In the genomic region with DNA sequence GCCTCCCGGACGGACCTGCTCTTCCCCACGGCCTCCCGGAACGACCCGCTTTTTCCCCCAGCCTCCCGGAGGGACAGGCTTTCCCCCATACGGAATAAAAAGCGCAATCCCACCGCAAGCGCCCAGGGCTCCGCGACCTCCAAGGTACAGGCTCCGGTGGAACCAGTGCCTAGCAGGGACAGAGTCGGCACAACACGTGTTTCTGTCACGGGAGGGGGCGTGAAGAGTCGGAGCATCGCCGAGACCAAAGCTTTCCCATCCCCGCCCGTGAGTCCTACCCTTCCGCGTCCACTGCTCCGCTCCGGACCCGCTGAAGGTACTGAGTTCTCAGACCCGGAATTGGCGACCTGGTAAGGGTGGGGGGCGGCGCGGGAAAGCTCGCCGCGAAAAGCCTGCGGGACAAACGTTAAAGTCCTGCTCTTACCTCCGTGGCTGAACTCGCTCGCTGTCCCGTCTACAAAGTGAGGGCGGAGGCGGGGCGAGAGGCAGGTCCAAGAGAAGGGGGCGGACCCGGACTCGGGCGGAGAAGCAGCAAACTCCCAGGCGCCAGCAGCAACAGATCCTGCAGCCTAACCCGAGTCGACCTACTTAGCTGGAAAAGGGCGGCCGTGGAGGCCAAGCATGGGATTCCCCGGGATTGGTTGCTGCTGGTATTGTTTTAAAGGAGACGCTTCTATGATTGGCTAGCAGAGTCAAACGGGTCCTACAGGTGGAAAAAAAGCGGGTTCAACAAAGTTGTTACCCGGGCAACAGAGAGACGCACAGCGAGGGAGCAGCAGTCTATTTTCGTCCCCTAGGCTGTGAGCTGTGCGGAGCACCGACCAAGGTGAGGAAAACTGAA, we compare ENCODE assay signal across 9 mouse cellular contexts. TPM values are rescaled to one million over a fixed set of nuclear protein-coding genes. Genes with fewer than 3 reads are reported as not detected.
A peak's percentile ranks its signal among the peaks of the same experiment; 100 is the strongest.
DNase-seq lines count a peak whose midpoint lies in the region; ATAC-seq and TF ChIP-seq lines count a peak whose summit lies in the region.
"Had no signal": no experiment of that assay in that cellular context is flagged by ENCODE, and none has a peak within 500 bp of the region (broad histone marks: within the 10 kb centered on the region; RNA-seq: fewer than 3 reads in every experiment).

A gene (minus strand): TSS at position 578 of the 841 bp plus-strand sequence.
A gene (plus strand): TSS at position 745 of the 841 bp plus-strand sequence.

- no peak for TF ChIP-seq EP300 in ES-Bruce4 (IDR thresholded peaks at IDR 0.05; ENCODE audit: insufficient read depth, low read depth, low read length)

- 37% methylated on average over 64 of the region's 64 CpGs for WGBS in embryonic facial prominence, embryonic 13.5 days
- WGBS in heart, embryonic 13.5 days, result 14% methylated on average over 64 of the region's 64 CpGs
- 31% methylated on average over 59 of the region's 64 CpGs for WGBS in kidney, embryonic 15.5 days

- ATAC-seq in embryonic facial prominence, embryonic 13.5 days (ENCODE audit: insufficient number of reproducible peaks, insufficient read depth, low FRiP score, low TSS enrichment, low read depth), result peak; percentile 78
- no peak for ATAC-seq in heart, embryonic 13.5 days (ENCODE audit: extremely low read depth, insufficient number of reproducible peaks, low FRiP score, low TSS enrichment)
- peak; percentile 90 for ATAC-seq in kidney, embryonic 15.5 days (replicated peaks; ENCODE audit: low FRiP score)
- ATAC-seq in monocyte, adult 5-6 weeks (replicated peaks; ENCODE audit: insufficient number of reproducible peaks, low FRiP score, low TSS enrichment, poor library complexity, severe bottlenecking), result no peak

- TF ChIP-seq CTCF in ES-Bruce4 (IDR thresholded peaks at IDR 0.05; ENCODE audit: low read depth, low read length), result no peak

- H3K36me3 ChIP-seq in ES-Bruce4 (ENCODE audit: control insufficient read depth, insufficient read depth, low read length, poor library complexity, severe bottlenecking), result no peaks in the 10 kb centered on the region
- H3K36me3 ChIP-seq in embryonic facial prominence, embryonic 13.5 days, result no peaks in the 10 kb centered on the region
- H3K36me3 ChIP-seq in heart, embryonic 13.5 days, result no peaks in the 10 kb centered on the region
- H3K36me3 ChIP-seq in kidney, embryonic 15.5 days, result no peaks in the 10 kb centered on the region

- no peak within 1 kb of the TSS for H3K27ac ChIP-seq in ES-Bruce4 (ENCODE audit: insufficient read depth, low read length)
- no peak within 1 kb of the TSS for H3K27ac ChIP-seq in embryonic facial prominence, embryonic 13.5 days
- no peak within 1 kb of the TSS for H3K27ac ChIP-seq in heart, embryonic 13.5 days (replicated peaks)
- no peak within 1 kb of the TSS for H3K27ac ChIP-seq in kidney, embryonic 15.5 days

- H3K4me1 ChIP-seq in ES-Bruce4 (ENCODE audit: control insufficient read depth, insufficient read depth, low read length), result no peaks in the 10 kb centered on the region
- H3K4me1 ChIP-seq in embryonic facial prominence, embryonic 13.5 days, result no peaks in the 10 kb centered on the region
- no peaks in the 10 kb centered on the region for H3K4me1 ChIP-seq in heart, embryonic 13.5 days
- peaks cover 5% of the 10 kb centered on the region; the same call in 1 of the 2 replicates for H3K4me1 ChIP-seq in kidney, embryonic 15.5 days

- TF ChIP-seq POLR2A in ES-Bruce4 (IDR thresholded peaks at IDR 0.05; ENCODE audit: insufficient read depth, low read length), result no peak

- H3K9me3 ChIP-seq in ES-Bruce4 (replicated peaks; ENCODE audit: control insufficient read depth, insufficient read depth, low read length, poor library complexity, severe bottlenecking), result no peaks in the 10 kb centered on the region
- peaks cover 7% of the 10 kb centered on the region for H3K9me3 ChIP-seq in embryonic facial prominence, embryonic 13.5 days
- H3K9me3 ChIP-seq in heart, embryonic 13.5 days, result peaks cover 18% of the 10 kb centered on the region
- peaks cover 9% of the 10 kb centered on the region; the same call in 1 of the 2 replicates for H3K9me3 ChIP-seq in kidney, embryonic 15.5 days (replicated peaks)

- peak within 1 kb of the TSS; percentile 83 for H3K4me3 ChIP-seq in ES-Bruce4 (ENCODE audit: low read depth, low read length)
- H3K4me3 ChIP-seq in embryonic facial prominence, embryonic 13.5 days, result peak within 1 kb of the TSS; percentile 40
- H3K4me3 ChIP-seq in heart, embryonic 13.5 days, result peak within 1 kb of the TSS; percentile 52
- peak within 1 kb of the TSS; percentile 39 for H3K4me3 ChIP-seq in kidney, embryonic 15.5 days (replicated peaks)

- H3K27me3 ChIP-seq in ES-Bruce4 (ENCODE audit: control insufficient read depth, insufficient read depth, low read length, poor library complexity, severe bottlenecking), result no peaks in the 10 kb centered on the region
- peaks cover 44% of the 10 kb centered on the region for H3K27me3 ChIP-seq in embryonic facial prominence, embryonic 13.5 days
- H3K27me3 ChIP-seq in heart, embryonic 13.5 days (replicated peaks), result peaks cover 28% of the 10 kb centered on the region
- peaks cover 48% of the 10 kb centered on the region for H3K27me3 ChIP-seq in kidney, embryonic 15.5 days

- peak; percentile 63 for DNase-seq in adrenal gland, adult 8-10 months
- DNase-seq in lung, postnatal 14 days, result peak; percentile 39
- DNase-seq in retina, postnatal 1 day, result peak; percentile 81

- peak within 1 kb of the TSS; percentile 56 for H3K4me2 ChIP-seq in embryonic facial prominence, embryonic 13.5 days
- peak within 1 kb of the TSS; percentile 67 for H3K4me2 ChIP-seq in heart, embryonic 13.5 days
- peak within 1 kb of the TSS; percentile 57 for H3K4me2 ChIP-seq in kidney, embryonic 15.5 days

- peak within 1 kb of the TSS; percentile 98 for H3K9ac ChIP-seq in ES-Bruce4 (ENCODE audit: low read depth, poor library complexity, severe bottlenecking)
- no peak within 1 kb of the TSS for H3K9ac ChIP-seq in embryonic facial prominence, embryonic 13.5 days
- peak within 1 kb of the TSS; percentile 44; the same call in 1 of the 2 replicates for H3K9ac ChIP-seq in heart, embryonic 13.5 days
- no peak within 1 kb of the TSS for H3K9ac ChIP-seq in kidney, embryonic 15.5 days

RNA-seq across cellular contexts. Expression of the first gene that starts in this region (rescaled TPM):
- 160 and 181 TPM in 2 replicates for polyA plus RNA-seq in ES-Bruce4 (2011; ENCODE audit: insufficient read depth, insufficient read length, low read depth, missing spikeins)
- 10 to 100 TPM in 2 of 4 experiments, 1 to 10 TPM in 2; 3.1 to 21.2 (median 10.6) TPM for total RNA-seq in adrenal gland, adult 8-10 months (2022)
- 1.3 and 1.5 TPM in 2 replicates for polyA plus RNA-seq in embryonic facial prominence, embryonic 13.5 days (2015; fragmentation: Nextera tagmentation; extraction: Ambion mirVana)
- 1.9 and 2.4 TPM in 2 replicates for polyA plus RNA-seq in heart, embryonic 13.5 days (2015; fragmentation: Nextera tagmentation; extraction: Ambion mirVana)
- polyA plus RNA-seq in kidney, embryonic 15.5 days (2015; fragmentation: Nextera tagmentation; extraction: Ambion mirVana), result 2.7 and 3.3 TPM in 2 replicates
- total RNA-seq in monocyte, adult 5-6 weeks (2017), result not detected in 3 replicates

RNA-seq across cellular contexts. Expression of the second gene that starts in this region (rescaled TPM):
- polyA plus RNA-seq in ES-Bruce4 (2011; ENCODE audit: insufficient read depth, insufficient read length, low read depth, missing spikeins), result not detected in 2 replicates
- total RNA-seq in adrenal gland, adult 8-10 months (2022), result under 1 TPM in 1 of 4 experiments, not detected in 3; 0.24 TPM
- not detected in 2 replicates for polyA plus RNA-seq in embryonic facial prominence, embryonic 13.5 days (2015; fragmentation: Nextera tagmentation; extraction: Ambion mirVana)
- polyA plus RNA-seq in heart, embryonic 13.5 days (2015; fragmentation: Nextera tagmentation; extraction: Ambion mirVana), result not detected in 2 replicates
- not detected in 2 replicates for polyA plus RNA-seq in kidney, embryonic 15.5 days (2015; fragmentation: Nextera tagmentation; extraction: Ambion mirVana)
- total RNA-seq in monocyte, adult 5-6 weeks (2017), result 0.29 TPM in 1 of 3 replicates, not detected in the others
- total RNA-seq: gastrocnemius, postnatal 4 days had no signal

Comparison
In these comparisons a context has a peak if more than half of its experiments do, and no peak if none do; other contexts are left out.
1. RNA of the first gene that starts in this region (polyA plus RNA-seq): 160 to 181 TPM in ES-Bruce4; 2.7 to 3.3 TPM in kidney, embryonic 15.5 days, 1.9 to 2.4 TPM in heart, embryonic 13.5 days and 1.3 to 1.5 TPM in embryonic facial prominence, embryonic 13.5 days; every median in the first group is over 10 times any median in the second.
2. H3K9ac ChIP-seq: peak in ES-Bruce4 (single experiment) and heart, embryonic 13.5 days (single experiment); none in embryonic facial prominence, embryonic 13.5 days (single experiment) and kidney, embryonic 15.5 days (single experiment).
3. ATAC-seq: peak in embryonic facial prominence, embryonic 13.5 days (single experiment) and kidney, embryonic 15.5 days (single experiment); none in heart, embryonic 13.5 days (single experiment) and monocyte, adult 5-6 weeks (single experiment).
4. Peak in every context shown above with its lines, with median percentiles within 50 percentile points of each other: H3K4me3 ChIP-seq, DNase-seq and H3K4me2 ChIP-seq.